Mouse (Mus musculus) right cerebral cortex, adult 2 months (tissue): Measurements from ENCODE around the gene Htr1a.

Experiments
- DNase-seq, 2 experiments: peaks; one replicate each; pipeline ENCODE4 v3.0.0; 2021 to 2022; ENCODE audit warnings: low spot score in 2 of 2

The Htr1a gene

DNA sequence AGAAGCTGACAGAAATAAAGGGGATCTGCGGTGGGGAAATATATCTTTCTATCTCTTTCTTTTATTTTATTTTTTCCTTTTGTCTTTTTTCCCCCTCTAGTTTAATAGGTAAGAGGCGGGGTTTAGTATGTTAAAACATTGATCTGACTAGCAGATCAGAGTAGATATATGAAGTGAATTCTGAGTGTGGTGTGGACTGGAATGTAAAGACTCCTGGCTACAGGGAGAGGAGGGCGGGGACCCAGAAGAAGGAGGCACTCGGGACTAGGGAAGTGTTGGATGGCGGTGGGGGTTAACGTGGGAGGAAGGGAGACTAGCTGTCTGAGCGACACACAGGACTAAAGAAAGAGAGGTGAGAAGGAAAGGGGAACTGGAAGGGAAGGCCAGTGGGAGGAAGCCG, at the start of gene Htr1a:
Gene Htr1a (plus strand): TSS at position 301 of the 400 bp plus-strand sequence.
- DNase-seq: peak in 1 of 2 experiments; percentile 12

DNA sequence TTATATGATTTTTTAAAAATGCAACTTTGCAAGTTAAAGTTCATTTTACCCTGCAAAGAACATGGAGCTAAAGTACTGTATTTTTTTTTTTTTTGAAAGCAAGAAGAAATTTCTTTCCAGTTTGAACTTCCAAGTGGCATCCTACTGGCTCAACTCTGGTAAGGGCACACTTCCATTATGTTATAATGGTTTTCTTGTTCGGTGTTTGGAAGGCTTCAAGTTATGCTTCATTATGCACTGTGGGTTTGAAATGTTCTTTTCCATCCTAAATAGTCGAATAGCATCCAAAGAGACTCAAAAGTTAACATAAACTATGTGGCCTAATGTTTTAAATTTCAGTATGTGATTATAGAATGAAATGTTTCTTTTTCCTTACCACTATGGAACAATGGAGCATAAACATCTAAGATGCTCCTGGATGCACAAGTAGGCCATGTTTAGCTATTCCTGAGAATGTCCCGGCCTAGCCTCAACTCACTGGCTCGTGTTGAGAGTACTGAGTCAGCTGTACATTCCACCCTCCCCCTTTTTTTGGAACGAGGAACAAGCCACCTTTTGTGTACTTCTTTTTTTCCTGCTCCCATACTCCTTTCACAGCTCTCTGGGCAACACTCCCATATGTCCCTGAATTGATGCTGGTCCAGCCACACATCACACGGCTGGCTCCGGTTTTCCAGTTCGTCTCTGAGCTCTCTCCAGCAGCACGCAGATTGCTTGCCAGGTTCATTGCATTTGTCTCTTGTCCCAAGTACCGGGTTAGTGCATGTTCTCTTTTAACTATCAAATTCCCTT, 31.7 kb upstream of the Htr1a start:
- peak; percentile 18 to 20 for DNase-seq

DNA sequence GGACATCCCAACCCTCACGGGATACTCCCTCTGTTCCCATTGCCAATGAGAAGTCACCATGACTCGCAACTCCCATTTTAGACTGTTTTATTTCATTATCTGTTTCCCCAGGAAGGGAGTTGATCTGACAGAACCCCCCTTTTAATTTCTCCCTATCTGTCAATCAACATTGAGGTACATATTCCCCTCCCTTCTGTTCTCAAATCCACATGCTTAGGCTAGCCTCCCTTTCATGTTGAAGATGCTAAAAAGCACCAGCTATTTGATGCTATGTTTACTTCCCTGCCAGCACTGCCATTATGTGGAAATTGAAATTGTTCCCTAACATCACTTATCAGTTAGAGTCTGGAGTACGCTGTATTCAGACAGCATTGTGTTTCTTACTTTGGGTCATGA, 31.1 kb upstream of the Htr1a start:
- no peak for DNase-seq

DNA sequence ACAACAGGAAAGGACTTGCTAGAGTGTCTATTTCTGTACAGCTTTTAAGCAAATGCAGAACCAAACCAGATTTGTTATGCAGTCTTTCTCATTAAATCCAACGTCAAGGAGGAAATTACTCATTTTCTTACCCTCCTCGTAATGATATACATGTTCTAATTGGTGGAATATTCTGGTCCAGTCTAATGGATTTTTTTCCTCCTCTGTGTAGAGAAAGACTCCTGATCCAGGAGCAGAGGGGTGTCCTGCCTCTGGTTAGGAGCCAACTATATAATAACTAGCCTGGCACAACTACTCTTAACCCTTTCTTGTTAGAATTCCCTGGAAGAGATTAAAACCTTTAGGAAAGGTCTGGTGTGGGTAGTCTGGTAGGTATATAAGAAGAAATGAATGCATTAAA, 10.3 kb upstream of the Htr1a start:
- no peak for DNase-seq

DNA sequence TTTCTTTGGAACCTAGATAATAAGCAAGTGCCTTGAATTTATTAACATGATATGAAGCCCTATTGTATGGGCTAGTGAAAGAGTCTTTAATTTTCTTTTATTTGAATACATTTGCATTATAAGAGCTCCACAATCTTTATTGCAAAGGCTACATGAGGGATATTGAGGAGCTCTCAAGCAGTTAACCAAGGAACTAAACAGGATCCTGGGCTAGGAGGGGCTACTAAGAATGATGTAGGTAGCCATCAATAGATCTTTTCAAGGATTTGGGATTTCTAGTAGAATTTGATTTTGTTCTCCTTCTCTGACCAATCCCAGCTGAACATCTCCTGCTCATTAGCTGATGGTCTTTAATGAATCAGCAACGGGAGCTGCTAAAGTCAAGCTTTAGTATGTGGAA, 9.8 kb upstream of the Htr1a start:
- no peak for DNase-seq

DNA sequence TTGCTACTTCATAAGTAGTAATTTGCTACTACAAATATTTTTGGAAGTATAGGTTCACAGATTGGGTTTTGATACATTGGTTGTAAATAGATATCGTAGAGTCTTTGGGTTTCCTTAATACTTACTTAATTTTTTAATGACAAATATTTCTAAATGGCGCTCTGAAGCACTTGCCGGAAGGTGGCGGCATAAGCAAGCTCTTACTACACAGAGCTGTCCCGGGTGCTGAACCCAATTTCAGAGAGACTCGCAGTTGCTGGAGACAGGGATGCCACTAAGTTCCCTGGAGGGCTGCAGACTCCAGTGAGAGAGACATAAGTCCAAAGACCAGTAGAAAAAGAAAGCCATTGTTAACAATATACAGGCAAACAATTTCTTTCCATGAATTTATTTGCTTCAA, 863 bp upstream of the Htr1a start:
- peak; percentile 66 to 75 for DNase-seq

DNA sequence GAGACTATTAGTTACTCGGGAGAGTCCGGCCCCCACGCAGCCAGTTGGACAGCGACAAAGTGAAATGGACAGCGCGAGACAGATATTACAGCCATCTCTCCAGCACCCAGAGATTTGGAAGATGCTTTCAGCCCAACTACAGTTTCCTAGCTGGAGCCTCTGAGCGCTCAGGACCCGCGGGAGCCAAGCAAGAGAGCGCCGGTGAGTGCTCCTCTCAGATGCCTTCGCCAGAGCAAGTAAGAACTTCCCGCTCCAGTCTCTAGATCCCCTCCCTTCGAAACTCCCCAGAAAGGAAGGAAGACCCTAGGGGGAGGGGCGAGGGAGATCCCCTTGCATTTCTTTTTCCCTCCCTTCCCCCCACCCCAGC, 415 bp downstream of the Htr1a start:
- peak in 1 of 2 experiments; percentile 17 for DNase-seq

DNA sequence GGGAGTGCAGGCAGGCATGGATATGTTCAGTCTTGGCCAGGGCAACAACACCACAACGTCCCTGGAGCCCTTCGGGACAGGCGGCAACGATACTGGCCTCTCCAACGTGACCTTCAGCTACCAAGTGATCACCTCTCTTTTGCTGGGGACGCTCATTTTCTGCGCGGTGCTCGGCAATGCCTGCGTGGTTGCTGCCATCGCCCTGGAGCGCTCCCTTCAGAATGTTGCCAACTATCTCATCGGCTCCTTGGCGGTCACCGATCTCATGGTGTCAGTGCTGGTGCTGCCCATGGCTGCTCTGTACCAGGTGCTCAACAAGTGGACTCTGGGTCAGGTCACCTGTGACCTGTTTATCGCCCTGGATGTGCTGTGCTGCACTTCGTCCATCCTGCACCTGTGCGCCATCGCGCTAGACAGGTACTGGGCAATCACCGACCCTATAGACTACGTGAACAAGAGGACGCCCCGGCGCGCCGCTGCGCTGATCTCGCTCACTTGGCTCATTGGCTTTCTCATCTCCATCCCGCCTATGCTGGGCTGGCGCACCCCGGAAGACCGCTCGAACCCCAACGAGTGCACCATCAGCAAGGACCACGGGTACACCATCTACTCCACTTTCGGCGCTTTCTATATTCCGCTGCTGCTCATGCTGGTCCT, 927 bp downstream of the Htr1a start:
- peak; percentile 53 to 66 for DNase-seq

DNA sequence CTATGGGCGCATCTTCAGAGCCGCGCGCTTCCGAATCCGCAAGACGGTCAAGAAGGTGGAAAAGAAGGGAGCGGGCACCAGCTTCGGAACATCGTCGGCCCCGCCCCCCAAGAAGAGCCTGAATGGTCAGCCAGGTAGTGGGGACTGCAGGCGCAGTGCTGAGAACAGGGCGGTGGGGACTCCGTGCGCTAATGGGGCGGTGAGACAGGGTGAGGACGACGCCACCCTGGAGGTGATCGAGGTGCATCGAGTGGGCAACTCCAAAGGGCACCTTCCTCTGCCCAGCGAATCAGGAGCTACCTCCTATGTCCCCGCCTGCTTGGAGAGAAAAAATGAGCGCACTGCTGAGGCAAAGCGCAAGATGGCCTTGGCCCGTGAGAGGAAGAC, 1.4 kb downstream of the Htr1a start:
- DNase-seq: peak in 1 of 2 experiments; percentile 20

DNA sequence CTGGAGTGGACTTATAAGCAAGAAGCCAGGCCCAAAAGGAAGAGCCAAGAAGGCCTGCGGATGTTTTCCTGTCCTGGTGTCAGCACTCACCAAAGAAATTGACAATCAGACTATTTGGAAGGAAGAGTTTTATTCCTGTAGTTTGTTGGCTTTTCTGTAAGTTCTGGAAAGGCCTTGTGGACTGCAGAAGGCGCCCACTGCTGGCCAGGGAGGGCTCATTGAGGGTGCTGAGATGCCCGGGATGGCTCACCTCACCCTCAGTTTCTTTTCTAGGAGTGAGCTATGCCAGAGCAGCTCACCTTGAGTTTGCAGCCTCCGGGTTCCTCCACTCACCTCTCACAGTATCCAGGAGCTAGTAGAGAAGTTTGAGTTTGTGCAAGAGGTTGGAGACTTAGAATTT, 2.8 kb downstream of the Htr1a start:
- peak in 1 of 2 experiments; percentile 5 for DNase-seq

DNA sequence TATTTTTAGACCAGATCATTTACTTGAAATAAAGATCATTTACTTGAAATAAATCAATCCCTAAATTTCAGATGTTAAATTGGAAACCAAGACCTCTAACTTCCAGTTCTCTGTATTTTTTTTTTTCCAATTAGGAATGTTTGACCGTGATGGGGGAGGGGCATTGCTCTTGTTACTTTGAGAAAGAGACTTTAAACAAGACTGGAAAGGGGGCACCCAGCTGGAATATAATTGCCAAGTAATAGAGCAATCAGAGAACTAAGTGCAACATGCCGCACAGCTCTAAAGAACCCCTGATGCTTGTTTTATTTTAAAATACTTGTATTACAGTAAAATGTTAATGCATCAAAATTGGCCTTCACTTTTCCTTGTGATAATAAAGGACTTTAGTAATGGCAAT, 4.3 kb downstream of the Htr1a start:
- no peak for DNase-seq

DNA sequence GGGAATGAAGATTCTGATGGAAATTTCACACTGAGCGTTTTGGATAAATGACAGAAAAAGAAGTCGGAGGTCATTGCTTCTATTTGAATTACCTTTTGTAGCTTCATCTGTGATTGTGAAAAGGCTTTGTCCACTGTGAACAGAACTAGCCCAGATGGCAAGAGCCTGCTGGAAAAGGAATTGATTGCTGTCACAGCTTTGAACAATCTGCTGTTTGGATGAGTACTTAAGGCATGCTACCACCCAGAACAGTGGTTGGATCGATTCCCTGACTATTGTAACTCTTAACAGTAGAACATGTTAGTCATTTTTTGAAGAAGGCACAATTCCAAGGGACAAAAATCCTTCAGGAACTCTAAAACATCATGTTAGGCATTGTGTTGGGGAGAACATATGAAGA, 8.1 kb downstream of the Htr1a start:
- no peak for DNase-seq
